Mouse (Mus musculus): ENCODE measurements around the gene Ints1.

The Ints1 gene
- long read RNA-seq, experiment 1, partial matches to known transcripts = 5 of 7 reads
- long read RNA-seq, experiment 1, other reads (novel, unspliced or antisense) = 2 of 7 reads
- long read RNA-seq, experiment 2, partial matches to known transcripts = 5 of 10 reads
- long read RNA-seq, experiment 2, other reads (novel, unspliced or antisense) = 4 of 10 reads

GRCm38 (mm10) chr5:139775216-139775926, at the start of gene Ints1:
Gene Ints1, minus strand, starts transcription at chr5:139775674.
- intact Hi-C loops (cut with DNase I) = no loop called here

GRCm38 (mm10) chr5:139824531-139824930, 49.1 kb upstream of the Ints1 start:
- intact Hi-C loops (cut with DNase I) = no loop called here

GRCm38 (mm10) chr5:139821466-139822459, 46.3 kb upstream of the Ints1 start:
- intact Hi-C loops (cut with DNase I) = no loop called here

- intact Hi-C loops (cut with DNase I) = loop anchor here (5.0 kb wide), 1 partner anchor 37 kb away; no protein-coding TSS in a partner anchor
Observed at GRCm38 (mm10) chr5:139819538-139820181, 44.2 kb upstream of the Ints1 start, which contains the start of gene Tmem184a. Gene Tmem184a, minus strand, starts transcription at chr5:139819917.

- intact Hi-C loops (cut with DNase I) = loop anchor here (5.0 kb wide), 1 partner anchor 36 kb away; no protein-coding TSS in a partner anchor
Observed at GRCm38 (mm10) chr5:139818801-139819200, 43.3 kb upstream of the Ints1 start.

GRCm38 (mm10) chr5:139818056-139818455, 42.6 kb upstream of the Ints1 start:
- intact Hi-C loops (cut with DNase I) = loop anchor here (5.0 kb wide), 1 partner anchor 36 kb away; no protein-coding TSS in a partner anchor

GRCm38 (mm10) chr5:139817292-139817691, 41.8 kb upstream of the Ints1 start:
- intact Hi-C loops (cut with DNase I) = loop anchor here (5.0 kb wide), 1 partner anchor 35 kb away; no protein-coding TSS in a partner anchor

GRCm38 (mm10) chr5:139816445-139816844, 41.0 kb upstream of the Ints1 start:
- intact Hi-C loops (cut with DNase I) = loop anchor here (5.0 kb wide), 1 partner anchor 34 kb away; no protein-coding TSS in a partner anchor

- intact Hi-C loops (cut with DNase I) = loop anchor here (5.0 kb wide), 1 partner anchor 34 kb away; no protein-coding TSS in a partner anchor
Observed at GRCm38 (mm10) chr5:139815964-139816363, 40.5 kb upstream of the Ints1 start.

GRCm38 (mm10) chr5:139813963-139814381, 38.5 kb upstream of the Ints1 start:
- intact Hi-C loops (cut with DNase I) = no loop called here

- intact Hi-C loops (cut with DNase I) = no loop called here
Observed at GRCm38 (mm10) chr5:139813126-139813490, 37.6 kb upstream of the Ints1 start.

GRCm38 (mm10) chr5:139812398-139813125, 37.1 kb upstream of the Ints1 start:
- intact Hi-C loops (cut with DNase I) = no loop called here

GRCm38 (mm10) chr5:139811677-139812397, 36.4 kb upstream of the Ints1 start:
- intact Hi-C loops (cut with DNase I) = no loop called here

GRCm38 (mm10) chr5:139809397-139809796, 33.9 kb upstream of the Ints1 start:
- intact Hi-C loops (cut with DNase I) = no loop called here

- intact Hi-C loops (cut with DNase I) = no loop called here
Observed at GRCm38 (mm10) chr5:139805924-139806323, 30.4 kb upstream of the Ints1 start.

- intact Hi-C loops (cut with DNase I) = no loop called here
Observed at GRCm38 (mm10) chr5:139804573-139805111, 29.2 kb upstream of the Ints1 start.

GRCm38 (mm10) chr5:139804107-139804551, 28.7 kb upstream of the Ints1 start:
- intact Hi-C loops (cut with DNase I) = no loop called here

- intact Hi-C loops (cut with DNase I) = no loop called here
Observed at GRCm38 (mm10) chr5:139803601-139804102, 28.2 kb upstream of the Ints1 start.

- intact Hi-C loops (cut with DNase I) = no loop called here
Observed at GRCm38 (mm10) chr5:139803165-139803564, 27.7 kb upstream of the Ints1 start.
